Mouse (Mus musculus): ENCODE measurements at regions not wholly inside any gene's neighbourhood (a gene's known extent, or its start where the extent isn't known, plus 50 kb on each side); places are given as distances from the start of the nearest gene placed in this dataset.

DNA sequence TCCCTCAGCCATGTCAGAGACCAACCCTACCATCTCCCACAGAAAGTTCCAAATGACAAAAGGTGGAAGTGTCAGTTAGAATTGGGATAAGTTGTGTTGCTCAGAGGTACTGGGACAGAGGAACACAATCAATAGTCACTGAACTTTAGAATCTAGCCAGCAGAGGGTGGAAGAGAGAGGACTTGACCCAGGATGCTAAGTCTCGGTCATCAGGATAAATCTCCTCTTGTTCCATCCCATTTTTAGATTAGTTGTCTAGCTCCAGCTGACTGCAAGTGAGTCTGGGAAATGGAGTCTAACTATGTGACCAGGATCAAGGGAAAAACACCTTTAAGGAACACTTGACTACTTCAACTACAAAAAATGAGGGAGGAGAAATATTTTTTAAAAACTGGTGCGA lies 91.5 kb downstream of the Fam84b start:
- DNase-seq (ENCODE audit: low spot score), result no peak

DNA sequence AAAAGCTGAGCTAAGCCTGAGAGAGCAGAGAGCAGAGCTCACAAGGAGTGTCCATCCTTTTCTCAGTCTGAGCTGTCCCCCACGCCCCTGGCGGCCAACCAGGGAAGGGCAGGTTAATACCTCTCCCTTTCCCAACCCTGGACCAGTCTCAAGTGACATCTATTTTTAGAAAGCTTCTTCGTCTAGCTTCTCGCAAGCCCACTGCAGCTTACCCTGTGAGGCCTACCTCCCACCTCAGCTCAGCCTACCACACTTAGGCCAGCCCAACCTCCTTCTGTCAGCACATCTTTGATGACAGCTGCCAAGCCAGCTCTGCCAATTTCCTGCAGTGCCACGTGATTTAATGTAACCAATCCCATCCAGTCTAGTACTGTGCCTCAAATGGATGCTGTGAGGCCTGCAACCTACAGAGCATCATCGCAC lies 93.6 kb downstream of the Fam84b start:
- DNase-seq (ENCODE audit: low spot score), result peak; percentile 37

DNA sequence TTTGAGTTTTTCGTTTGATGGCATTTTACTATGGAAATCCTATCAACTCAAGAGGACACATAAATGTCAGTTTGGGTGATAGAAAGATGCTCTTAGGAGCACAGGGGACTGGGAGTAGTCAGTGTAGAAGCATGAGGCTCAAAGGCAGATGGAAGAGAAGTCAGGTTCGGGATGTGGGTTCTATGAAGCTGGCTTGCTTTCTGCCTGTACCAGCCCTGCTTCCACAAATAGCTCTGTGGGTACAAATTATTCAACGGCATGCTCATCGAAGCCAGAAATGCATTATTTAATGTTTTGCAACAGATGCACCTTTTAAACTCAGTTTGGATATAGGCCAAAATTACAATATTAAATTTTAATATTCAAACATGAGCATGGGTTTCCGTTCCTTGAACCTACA lies 99.3 kb downstream of the Fam84b start:
- DNase-seq (ENCODE audit: low spot score), result no peak

DNA sequence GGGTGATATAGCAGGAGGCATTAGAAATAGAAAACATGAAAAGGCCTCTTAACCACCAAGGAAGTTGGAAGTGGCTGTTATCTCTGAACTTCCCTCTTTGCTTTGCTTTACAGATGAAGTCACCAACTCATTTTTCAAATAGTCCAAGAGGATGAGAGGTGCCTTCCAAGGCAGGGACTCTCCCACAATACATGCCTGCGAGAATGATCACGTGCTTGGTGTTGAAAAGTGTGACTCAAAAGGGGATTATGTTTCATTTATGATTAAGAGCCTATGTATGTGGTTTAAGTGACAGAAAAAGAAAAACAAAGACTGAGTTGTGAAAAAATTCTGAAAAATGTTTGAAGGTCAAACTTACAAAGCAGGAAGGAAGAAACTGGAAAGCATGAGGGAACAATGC lies 114.0 kb downstream of the Fam84b start:
- no peak for DNase-seq (ENCODE audit: low spot score)

DNA sequence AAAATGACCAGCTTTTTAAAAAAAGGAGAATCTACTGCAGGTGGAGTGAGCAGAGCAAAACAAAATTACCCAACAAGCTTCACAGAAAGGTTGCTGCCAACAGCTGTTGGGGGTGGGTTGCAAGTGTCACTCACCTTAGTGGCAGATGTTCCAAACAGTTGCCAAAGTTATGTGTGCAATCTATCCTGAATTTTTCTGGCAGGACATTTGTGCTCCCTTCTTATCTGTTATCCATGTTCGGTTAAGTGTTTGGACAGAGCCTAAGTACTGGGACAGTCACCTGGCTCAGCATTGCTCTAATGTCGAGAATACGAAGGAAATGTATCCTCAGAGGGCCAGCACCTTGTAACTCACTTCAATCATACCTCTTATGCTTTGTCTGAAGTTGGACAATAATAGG lies 115.3 kb downstream of the Fam84b start:
- no peak for DNase-seq (ENCODE audit: low spot score)

DNA sequence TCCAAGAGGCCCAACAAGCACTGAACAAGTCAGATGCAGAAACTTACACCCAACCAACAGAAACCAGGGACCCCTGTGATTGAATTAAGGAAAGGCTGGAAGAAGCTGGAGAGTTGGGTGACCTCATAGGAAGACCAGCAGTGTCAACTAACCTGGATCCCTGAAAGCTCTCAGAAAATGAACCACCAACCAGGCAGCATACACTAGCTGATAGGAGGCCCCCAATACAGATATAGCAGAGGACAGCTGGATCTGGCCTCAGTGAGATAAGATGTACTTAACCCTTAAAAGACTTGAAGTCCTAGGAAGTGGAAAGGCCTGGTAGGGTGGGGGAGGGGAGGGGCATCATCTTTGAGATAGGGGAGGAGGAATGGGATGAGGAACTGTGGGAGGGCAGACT lies 121.2 kb downstream of the Fam84b start:
- no peak for DNase-seq (ENCODE audit: low spot score)

DNA sequence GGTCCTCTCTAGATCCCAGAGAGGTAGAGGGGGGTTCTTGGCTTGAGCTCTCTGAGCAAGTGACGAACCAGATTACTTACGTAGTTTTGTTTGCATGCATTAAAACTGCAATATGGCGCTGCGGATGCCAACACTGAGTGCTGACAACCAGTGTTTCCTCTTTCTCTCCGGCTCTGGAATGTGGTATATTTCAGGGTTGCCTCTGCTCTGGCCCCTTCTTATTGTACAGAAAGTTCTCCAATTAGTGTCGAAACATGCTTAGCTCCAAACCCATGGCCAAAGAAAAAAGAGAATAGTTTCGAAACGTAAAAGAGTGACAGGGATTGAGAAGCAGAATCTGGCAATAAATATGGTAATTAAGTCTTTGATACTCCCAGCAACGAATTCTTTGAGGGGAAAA lies 124.8 kb downstream of the Fam84b start:
- no peak for DNase-seq (ENCODE audit: low spot score)

DNA sequence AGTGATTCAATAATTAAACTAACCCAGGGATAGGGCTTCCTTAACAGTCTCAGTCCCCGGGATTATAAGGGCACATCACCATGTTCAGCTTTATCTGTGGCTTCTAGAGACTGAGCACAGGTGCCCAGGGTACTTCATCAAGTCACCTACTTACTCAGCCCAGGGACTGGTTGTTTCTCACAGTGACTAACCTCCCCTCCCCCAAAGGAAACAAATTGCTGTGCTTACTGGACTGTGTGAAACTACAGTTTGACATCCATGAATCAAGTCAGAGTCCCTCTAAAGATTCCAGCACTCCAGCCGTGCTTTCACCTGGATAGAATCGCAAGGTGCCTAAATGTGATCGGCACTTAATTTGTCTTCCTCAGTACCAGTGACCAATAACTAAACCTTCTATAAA lies 125.2 kb downstream of the Fam84b start:
- no peak for DNase-seq (ENCODE audit: low spot score)

DNA sequence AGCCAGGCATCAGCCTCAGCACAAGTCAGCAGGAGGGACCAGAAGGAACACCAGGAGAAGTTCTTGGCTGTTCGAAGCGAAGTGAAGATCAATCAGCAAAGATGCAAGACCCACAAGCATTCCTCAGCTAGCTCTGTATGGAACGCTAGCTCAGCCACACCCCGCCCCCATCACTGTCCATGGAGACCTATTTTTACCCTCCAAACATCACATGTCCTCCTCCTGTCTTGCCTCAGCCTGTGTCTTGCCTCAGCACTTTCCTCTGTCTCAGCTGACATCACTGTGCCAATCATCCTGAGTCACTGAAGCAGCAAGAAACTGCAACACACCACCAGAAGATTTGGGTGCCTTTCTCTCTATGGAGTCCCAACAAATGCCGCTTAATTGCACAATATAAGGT lies 134.2 kb downstream of the Fam84b start:
- DNase-seq (ENCODE audit: low spot score), result no peak

DNA sequence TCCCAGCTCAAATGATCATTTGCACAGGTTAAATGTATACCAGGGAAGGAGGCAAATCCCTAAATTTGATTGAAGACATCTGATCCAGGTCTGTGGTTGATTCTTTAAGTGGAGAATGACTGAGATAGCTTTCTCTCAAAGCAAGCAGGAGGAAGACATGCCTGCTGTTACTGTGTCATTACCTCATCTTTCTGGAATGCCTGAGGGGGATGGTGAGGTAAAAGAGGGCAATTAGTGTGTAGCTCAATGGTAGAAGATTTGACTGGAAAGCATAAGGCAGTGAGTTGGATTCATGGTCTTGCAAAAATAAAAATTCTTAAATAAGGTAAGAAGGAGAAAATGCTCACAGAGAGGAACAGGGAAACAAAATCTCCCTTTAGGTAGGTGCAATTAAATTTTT lies 144.9 kb downstream of the Fam84b start:
- no peak for DNase-seq (ENCODE audit: low spot score)

DNA sequence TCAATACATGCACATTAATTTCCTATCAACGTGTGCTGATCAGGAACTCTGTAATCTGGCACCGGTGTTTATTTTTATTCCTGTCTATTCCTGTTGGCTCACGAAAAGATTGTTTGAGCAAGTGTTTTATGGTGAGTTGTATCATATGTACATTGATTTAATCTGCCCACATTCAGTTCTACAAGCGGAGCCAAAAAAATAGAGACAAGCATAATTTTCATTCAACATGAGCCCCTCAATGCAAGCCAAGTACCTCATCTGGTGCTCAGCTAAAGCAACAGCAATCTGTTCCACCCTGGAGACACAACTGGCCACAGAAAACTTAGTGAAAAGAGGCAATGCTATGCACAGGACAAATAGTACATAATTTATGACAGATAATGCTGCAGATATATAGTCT lies 147.6 kb downstream of the Fam84b start:
- DNase-seq (ENCODE audit: low spot score), result no peak

DNA sequence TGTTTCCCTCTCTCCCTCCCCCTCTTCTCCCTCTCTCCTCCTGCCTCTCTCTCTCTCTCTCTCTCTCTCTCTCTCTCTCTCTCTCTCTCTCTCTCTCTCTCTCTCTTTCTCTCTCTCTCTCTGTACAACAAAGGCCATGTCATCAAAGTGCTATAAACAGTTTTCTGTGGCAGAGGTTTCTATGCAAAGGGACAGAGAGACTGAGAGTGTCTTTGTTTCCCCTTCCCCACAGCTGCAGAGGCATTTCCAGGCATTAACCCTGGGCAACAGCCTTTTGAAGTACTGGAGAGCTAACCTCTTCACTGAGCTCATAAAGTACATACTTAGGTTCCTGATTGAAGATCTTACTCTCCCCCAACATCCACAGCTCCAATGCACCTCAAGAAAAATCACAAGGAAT lies 152.3 kb downstream of the Fam84b start:
- DNase-seq (ENCODE audit: low spot score), result no peak

DNA sequence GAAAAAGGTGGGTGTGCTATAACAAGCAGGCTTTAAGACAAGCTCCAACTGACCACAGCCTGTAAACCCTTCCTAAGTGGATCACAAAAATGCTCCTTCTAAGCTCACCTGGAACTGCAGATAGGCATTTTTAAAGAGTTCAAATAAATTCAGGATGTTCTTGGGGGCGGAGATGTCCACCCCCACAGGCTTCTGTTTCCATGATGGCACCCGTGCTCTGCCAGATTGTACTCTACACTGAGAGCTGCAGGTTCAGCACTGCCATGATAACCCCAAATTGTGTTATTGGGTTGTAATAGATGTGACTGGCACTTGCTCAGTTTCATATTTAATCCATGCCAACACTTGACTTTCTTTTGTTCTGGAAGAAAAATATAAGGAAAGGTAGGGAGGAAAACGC lies 158.8 kb downstream of the Fam84b start:
- no peak for DNase-seq (ENCODE audit: low spot score)

DNA sequence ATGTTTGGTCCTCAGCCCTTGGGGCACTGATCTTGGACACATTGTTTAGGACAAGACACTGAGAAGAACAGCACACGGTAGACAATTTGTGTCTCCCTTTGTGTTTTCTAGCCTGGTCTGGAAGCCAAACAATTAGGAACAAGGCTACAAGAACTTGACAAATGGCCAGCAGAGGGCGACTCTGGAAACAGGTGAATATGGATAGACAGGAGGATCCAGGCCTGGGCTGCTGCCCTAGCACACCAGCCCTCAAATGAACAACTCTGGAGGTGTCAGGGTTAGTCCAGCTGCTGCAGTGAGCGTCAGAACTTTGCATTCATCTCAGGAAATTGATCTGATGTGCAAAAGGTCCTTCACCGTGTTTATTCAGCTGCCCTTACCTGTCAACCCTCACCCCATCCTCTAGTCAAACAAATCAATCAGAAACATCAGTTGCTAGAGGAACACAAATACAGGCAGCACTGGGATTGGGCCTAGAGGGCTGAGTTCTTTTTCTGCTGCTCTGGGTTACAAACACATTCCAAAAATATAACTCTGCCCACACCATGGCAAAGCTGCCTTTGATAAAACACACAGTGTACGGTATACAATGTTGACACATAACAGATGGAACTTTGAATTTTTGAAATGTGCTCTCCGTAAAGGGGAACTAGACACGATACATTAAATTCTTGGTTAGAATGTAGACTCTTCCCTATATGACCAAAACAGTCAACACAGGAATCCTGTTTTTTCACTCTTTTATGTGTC lies 159.7 kb downstream of the Fam84b start:
- DNase-seq (ENCODE audit: low spot score), result peak; percentile 26

DNA sequence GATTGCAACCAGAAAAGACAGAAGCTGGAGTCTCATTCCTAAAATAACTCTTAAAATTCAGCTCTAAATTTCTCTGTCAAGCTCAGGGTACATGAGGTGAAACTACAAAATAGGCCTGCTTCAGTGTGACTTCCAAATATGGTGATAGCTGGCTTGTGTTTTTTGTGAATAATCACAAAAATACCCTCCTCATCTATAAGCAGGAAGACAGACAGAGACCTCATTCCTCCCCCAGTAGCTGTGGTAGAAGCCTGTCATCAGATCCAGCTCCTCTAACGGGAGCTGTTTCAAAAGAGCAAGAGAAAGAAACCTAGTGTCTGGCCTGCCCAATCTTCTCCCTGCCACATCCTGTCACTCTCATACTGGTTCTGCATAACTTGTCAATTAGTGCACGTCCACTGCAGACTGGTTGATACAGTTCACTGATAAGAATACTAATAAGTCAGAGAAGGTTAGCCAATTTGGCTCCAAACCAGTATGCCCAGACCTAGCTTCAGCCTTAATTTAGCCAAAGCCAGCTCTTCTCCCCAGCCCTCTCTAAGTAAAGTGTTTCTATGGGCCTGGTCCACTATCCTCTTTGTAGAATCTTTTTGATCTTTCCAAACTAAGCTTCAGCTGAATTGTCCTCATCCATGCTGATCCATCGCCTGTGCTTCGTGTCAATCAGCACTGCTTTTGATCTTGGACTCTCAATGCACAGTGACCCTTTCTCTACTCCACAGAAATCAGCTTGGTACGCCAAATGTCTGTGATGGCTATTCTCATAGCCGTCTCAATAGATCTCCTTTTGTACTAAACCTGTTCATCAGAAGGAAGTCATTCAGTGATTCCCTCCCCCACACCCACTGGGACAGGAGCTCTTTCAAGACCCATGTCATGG lies 160.6 kb downstream of the Fam84b start:
- DNase-seq (ENCODE audit: low spot score), result no peak

DNA sequence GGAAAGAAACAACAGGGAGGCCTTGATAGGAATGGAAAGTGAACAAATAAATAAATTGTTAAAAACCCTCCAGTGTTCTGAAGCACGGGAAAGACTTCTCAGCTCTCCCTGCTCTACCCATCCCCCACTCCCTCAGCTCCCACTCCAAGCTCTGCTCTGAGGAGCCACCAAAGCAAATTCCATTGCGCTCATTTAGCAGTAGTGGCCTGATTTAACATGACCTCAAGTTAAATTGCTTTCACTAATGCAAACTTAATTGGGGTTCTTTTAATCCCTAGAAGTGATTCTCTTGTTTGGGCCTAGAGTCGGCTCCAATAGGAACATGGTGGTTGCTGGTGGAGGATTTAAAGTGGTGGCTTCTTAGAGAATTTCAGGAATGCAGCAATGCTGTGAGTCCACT lies 161.4 kb downstream of the Fam84b start:
- DNase-seq (ENCODE audit: low spot score), result no peak

DNA sequence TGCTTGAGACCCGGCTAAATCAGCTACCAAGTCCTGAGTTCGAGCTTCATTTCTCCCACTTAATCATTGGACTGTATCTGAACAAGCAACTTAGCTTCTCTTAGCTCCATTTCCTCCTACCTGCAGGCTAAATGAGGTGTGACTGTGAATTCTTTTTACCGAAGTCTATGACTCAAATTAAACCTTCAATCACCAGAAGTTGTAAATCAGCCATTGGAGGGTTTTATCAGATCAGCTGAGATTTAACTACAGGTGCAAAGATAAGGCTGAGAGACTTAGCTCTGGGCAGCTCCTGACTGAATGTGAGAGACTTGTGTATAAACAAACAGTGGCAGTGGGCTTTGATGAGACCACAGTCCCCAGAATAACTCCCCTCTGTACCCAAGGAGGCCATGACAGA lies 176.2 kb downstream of the Fam84b start:
- no peak for DNase-seq (ENCODE audit: low spot score)

DNA sequence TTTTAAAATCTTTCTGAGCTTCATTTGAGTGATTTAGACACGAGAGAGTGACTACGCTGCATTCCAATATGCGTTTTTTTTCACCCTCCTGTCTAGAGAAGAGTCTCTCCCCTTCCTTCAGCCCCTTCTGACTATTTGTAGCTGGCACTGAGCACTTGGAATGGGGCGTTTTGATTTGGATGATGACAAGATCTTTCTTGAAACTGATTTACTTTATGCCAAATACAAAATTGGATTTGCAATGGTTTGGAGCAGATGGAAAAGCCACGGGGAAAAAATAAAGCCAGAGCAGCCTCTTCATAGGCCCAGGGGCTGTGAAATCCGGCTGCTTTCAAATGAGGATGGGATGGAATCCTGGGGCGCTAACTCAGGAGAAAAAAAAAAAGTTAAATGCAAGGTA lies 196.0 kb downstream of the Fam84b start:
- no peak for DNase-seq (ENCODE audit: low spot score)

DNA sequence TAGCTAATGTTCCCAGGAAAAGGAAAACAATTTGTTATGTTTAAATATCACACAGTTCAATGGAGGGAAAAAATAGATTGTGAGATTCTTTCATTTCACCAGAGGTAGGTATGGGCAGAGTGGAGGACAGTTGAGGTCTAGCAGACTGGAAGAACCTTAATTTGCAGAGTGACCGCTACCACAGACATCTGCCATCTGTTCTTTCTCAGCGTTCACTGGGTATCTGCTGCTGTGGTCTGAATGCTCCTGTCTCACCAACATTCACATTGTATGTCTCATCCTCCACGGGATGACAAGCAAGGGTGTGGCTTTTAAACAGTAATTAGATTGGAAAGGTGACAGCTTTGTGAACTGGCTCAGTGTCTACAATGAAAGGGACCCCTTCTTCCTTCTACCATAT lies 198.5 kb downstream of the Fam84b start:
- no peak for DNase-seq (ENCODE audit: low spot score)

DNA sequence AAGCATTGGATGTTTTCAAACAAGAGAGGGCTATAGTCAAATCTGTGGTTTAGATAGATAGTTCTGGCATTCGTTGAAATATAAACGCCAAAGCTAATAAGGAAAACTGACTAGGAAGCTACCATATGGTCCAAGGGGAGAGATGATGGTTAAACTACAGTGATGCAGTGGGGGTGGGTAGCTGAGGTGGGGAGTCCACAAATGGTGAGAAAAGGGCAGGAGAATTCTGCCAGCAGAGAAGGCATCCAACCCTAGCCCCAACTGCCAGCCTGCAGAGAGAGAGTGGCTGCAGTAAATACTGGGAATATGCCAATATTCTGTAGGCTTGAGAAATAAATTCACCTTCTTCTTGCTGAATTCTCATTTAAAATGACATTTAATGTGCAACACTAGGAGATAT lies 204.3 kb downstream of the Fam84b start:
- DNase-seq (ENCODE audit: low spot score), result no peak

DNA sequence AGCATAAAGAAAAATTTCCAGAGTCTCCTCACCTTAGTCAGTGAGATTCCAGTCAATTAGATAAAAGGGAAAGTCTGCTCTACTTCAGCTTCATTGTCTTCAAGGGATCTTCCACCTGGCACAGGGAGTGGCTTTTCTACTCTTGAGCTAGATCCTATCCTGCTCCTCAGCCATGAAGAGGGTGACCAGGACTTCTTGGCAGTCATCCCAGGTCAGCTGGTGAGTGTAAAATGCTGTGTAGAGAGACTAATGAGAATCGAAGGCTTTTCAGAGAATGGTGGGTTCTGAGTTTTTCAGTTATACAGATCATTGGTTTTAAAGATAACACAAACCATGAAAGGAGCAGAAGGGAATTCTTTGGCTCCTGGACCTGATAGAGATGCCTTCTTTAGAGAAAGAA lies 211.8 kb downstream of the Fam84b start:
- no peak for DNase-seq (ENCODE audit: low spot score)

DNA sequence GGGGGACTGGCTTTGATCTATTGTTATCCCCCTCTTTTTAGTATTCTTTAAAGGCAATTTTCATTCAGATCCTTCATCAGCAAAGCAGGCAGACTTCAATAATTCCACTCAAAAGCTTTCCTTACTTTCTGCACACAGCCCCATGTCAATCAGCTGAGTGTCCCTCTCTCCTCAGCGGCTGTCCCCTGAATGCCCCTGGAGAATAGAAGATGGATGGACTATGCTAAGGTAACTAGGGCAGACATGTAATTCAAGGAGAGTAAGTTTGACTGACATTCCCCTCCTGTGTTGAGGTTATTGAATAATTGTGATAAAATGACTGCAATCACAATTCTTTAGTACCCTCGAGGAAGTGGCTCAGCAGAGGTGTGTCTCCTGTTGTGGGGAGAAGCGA lies 220.1 kb downstream of the Fam84b start:
- no peak for DNase-seq (ENCODE audit: low spot score)

DNA sequence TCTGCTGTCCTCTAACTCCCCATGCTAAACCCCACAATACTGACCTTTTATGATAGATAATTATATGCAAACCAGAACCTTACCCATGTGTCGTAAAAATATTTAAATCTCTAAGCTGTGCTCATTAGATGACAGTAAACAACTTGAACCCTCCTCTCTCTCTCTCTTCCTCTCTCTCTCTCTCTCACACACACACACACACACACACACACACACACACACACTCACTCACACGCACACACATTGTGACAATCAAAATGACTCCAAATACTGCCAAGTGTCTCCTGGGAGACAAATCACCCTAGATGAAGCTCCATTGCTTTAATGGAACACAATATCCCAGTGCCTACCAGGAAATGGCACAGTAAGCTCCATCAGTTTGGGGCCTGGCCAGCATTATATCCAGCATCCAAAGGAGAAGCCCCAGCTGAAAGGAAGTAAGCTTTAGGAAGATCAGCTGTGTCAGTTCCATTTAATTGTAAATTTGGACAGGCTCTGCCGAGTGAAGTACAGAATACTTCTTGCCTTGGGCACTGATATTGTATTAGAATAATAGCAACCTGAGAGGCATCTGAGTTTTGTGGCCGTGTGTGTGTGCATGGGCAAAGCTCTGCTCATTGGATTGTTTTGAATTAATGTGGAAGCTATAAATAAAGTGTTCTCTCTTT lies 220.7 kb downstream of the Fam84b start:
- DNase-seq (ENCODE audit: low spot score), result no peak

All from urinary bladder, adult 2 months (tissue).